Mouse (Mus musculus): ENCODE measurements around the gene C2. TPM values are rescaled to one million over a fixed set of nuclear protein-coding genes. Genes with fewer than 3 reads are reported as not detected.
"Not testable (repeated sequence)": the region's sequence is repeated elsewhere in the genome, so short reads cannot be mapped to it uniquely, and the experiment has no call there.

The C2 gene
- polyA plus RNA-seq, 1 experiment from 2014 or later = 0.84 TPM

- H3K4me1 ChIP-seq = peaks cover 18% of the 10 kb centered on the region
- no peaks in the 10 kb centered on the region for H3K9me3 ChIP-seq
- no peak overlapping the region for H3K27ac ChIP-seq (replicated peaks)
- no peak overlapping the region for H3K4me3 ChIP-seq
- 0 out of 2 replicates have a peak overlapping the region, but pooled peaks have one; percentile 7 for H3K9ac ChIP-seq
- no peak overlapping the region for H3K4me2 ChIP-seq
- peaks cover 63% of the 10 kb centered on the region for H3K36me3 ChIP-seq
- no peak for ATAC-seq (ENCODE audit: extremely low read depth, insufficient number of reproducible peaks, low FRiP score, low TSS enrichment)
- WGBS = 82% methylated on average over 6 of the region's 6 CpGs
- H3K27me3 ChIP-seq (replicated peaks) = no peaks in the 10 kb centered on the region
Observed at GRCm38 (mm10) chr17:34847192-34847591, 50.9 kb downstream of the C2 start.

- Histone ChIP-seq H3K4me2 (no peak overlapping the region), H3K27ac (replicated peaks) (no peak overlapping the region), H3K9me3 (no peaks in the 10 kb centered on the region), H3K4me1 (peaks cover 7% of the 10 kb centered on the region), H3K36me3 (peaks cover 84% of the 10 kb centered on the region), H3K4me3 (no peak overlapping the region), H3K9ac (no peak overlapping the region), H3K27me3 (replicated peaks) (no peaks in the 10 kb centered on the region)
- WGBS = 90% methylated on average over 13 of the region's 13 CpGs
- ATAC-seq (ENCODE audit: extremely low read depth, insufficient number of reproducible peaks, low FRiP score, low TSS enrichment) = no peak
Observed at GRCm38 (mm10) chr17:34844884-34845283, 53.2 kb downstream of the C2 start.

- WGBS = 74% methylated on average over 6 of the region's 6 CpGs
- no peak for ATAC-seq (ENCODE audit: extremely low read depth, insufficient number of reproducible peaks, low FRiP score, low TSS enrichment)
- Histone ChIP-seq H3K4me3 (no peak overlapping the region), H3K27me3 (replicated peaks) (no peaks in the 10 kb centered on the region), H3K4me2 (peak overlapping the region; percentile 9; the same call in 1 of the 2 replicates), H3K9ac (no peak overlapping the region), H3K4me1 (peaks cover 22% of the 10 kb centered on the region), H3K27ac (replicated peaks) (no peak overlapping the region), H3K36me3 (peaks cover 74% of the 10 kb centered on the region), H3K9me3 (no peaks in the 10 kb centered on the region)
Observed at GRCm38 (mm10) chr17:34840736-34841307, 57.2 kb downstream of the C2 start.

GRCm38 (mm10) chr17:34838785-34839184 is 59.3 kb downstream of the C2 start:
- peaks cover 66% of the 10 kb centered on the region for H3K36me3 ChIP-seq
- H3K9me3 ChIP-seq = no peaks in the 10 kb centered on the region
- peak overlapping the region; percentile 20; the same call in 1 of the 2 replicates for H3K4me2 ChIP-seq
- H3K27ac ChIP-seq (replicated peaks) = no peak overlapping the region
- peaks cover 26% of the 10 kb centered on the region for H3K4me1 ChIP-seq
- H3K4me3 ChIP-seq = no peak overlapping the region
- no peak for ATAC-seq (ENCODE audit: extremely low read depth, insufficient number of reproducible peaks, low FRiP score, low TSS enrichment)
- no peak overlapping the region for H3K9ac ChIP-seq
- H3K27me3 ChIP-seq (replicated peaks) = no peaks in the 10 kb centered on the region
- WGBS = 81% methylated on average over 7 of the region's 7 CpGs

GRCm38 (mm10) chr17:34837464-34838324 is 60.4 kb downstream of the C2 start:
- Histone ChIP-seq H3K27me3 (replicated peaks) (no peaks in the 10 kb centered on the region), H3K9ac (peak overlapping the region; percentile 89), H3K27ac (replicated peaks) (peak overlapping the region; percentile 69; the same call in 1 of the 2 replicates), H3K4me2 (peak overlapping the region; percentile 99), H3K4me1 (peaks cover 26% of the 10 kb centered on the region), H3K4me3 (peak overlapping the region; percentile 91), H3K9me3 (no peaks in the 10 kb centered on the region), H3K36me3 (peaks cover 65% of the 10 kb centered on the region)
- 36% methylated on average over 43 of the region's 43 CpGs for WGBS
- no peak for ATAC-seq (ENCODE audit: extremely low read depth, insufficient number of reproducible peaks, low FRiP score, low TSS enrichment)

- Histone ChIP-seq H3K4me2 (peak within 1 kb of the TSS; percentile 99), H3K27ac (replicated peaks) (peak within 1 kb of the TSS; percentile 69), H3K9ac (peak within 1 kb of the TSS; percentile 89), H3K27me3 (replicated peaks) (no peaks in the 10 kb centered on the region), H3K4me3 (peak within 1 kb of the TSS; percentile 91), H3K9me3 (no peaks in the 10 kb centered on the region), H3K36me3 (peaks cover 65% of the 10 kb centered on the region), H3K4me1 (peaks cover 26% of the 10 kb centered on the region)
- WGBS = under 1% methylated on average over 40 of the region's 40 CpGs
- peak; percentile 89 for ATAC-seq (ENCODE audit: extremely low read depth, insufficient number of reproducible peaks, low FRiP score, low TSS enrichment)
Observed at GRCm38 (mm10) chr17:34836856-34837221, 61.2 kb downstream of the C2 start, which contains the start of the genes Stk19 and Dxo. Gene Stk19 (minus strand): TSS chr17:34836945. Gene Dxo (plus strand): TSS chr17:34837019.

- Histone ChIP-seq H3K27me3 (replicated peaks) (no peaks in the 10 kb centered on the region), H3K9ac (peak overlapping the region; percentile 89), H3K27ac (replicated peaks) (peak overlapping the region; percentile 69), H3K4me3 (peak overlapping the region; percentile 91), H3K4me2 (peak overlapping the region; percentile 99), H3K9me3 (no peaks in the 10 kb centered on the region), H3K36me3 (peaks cover 65% of the 10 kb centered on the region), H3K4me1 (peaks cover 26% of the 10 kb centered on the region)
- 4% methylated on average over 48 of the region's 48 CpGs for WGBS
- ATAC-seq (ENCODE audit: extremely low read depth, insufficient number of reproducible peaks, low FRiP score, low TSS enrichment) = peak; percentile 77
Observed at GRCm38 (mm10) chr17:34836155-34836855, 61.8 kb downstream of the C2 start.

GRCm38 (mm10) chr17:34830776-34831175 is 67.3 kb downstream of the C2 start:
- ATAC-seq (ENCODE audit: extremely low read depth, insufficient number of reproducible peaks, low FRiP score, low TSS enrichment); H3K27me3 ChIP-seq (replicated peaks); H3K9ac ChIP-seq; H3K4me1 ChIP-seq; H3K9me3 ChIP-seq; H3K27ac ChIP-seq (replicated peaks); H3K4me2 ChIP-seq; H3K4me3 ChIP-seq: not testable (repeated sequence)
- peaks cover 90% of the 10 kb centered on the region for H3K36me3 ChIP-seq
- 95% methylated on average over 1 of the region's 1 CpGs for WGBS

GRCm38 (mm10) chr17:34814818-34815370 is 83.2 kb downstream of the C2 start:
- Histone ChIP-seq H3K4me2 (no peak overlapping the region), H3K9ac (no peak overlapping the region), H3K4me3 (no peak overlapping the region), H3K27me3 (replicated peaks) (peaks cover 4% of the 10 kb centered on the region; the same call in 1 of the 2 replicates), H3K4me1 (no peaks in the 10 kb centered on the region), H3K36me3 (no peaks in the 10 kb centered on the region), H3K27ac (replicated peaks) (no peak overlapping the region), H3K9me3 (no peaks in the 10 kb centered on the region)
- no peak for ATAC-seq (ENCODE audit: extremely low read depth, insufficient number of reproducible peaks, low FRiP score, low TSS enrichment)
- 68% methylated on average over 7 of the region's 7 CpGs for WGBS

- H3K9me3 ChIP-seq; H3K27me3 ChIP-seq (replicated peaks); H3K4me2 ChIP-seq; H3K4me1 ChIP-seq; ATAC-seq (ENCODE audit: extremely low read depth, insufficient number of reproducible peaks, low FRiP score, low TSS enrichment); H3K36me3 ChIP-seq; H3K4me3 ChIP-seq; H3K27ac ChIP-seq (replicated peaks); H3K9ac ChIP-seq: not testable (repeated sequence)
- 48% methylated on average over 12 of the region's 12 CpGs for WGBS
Observed at GRCm38 (mm10) chr17:34813747-34814146, 84.3 kb downstream of the C2 start.
